Comparison of ENCODE assay signal across 9 mouse cellular contexts in the genomic region with DNA sequence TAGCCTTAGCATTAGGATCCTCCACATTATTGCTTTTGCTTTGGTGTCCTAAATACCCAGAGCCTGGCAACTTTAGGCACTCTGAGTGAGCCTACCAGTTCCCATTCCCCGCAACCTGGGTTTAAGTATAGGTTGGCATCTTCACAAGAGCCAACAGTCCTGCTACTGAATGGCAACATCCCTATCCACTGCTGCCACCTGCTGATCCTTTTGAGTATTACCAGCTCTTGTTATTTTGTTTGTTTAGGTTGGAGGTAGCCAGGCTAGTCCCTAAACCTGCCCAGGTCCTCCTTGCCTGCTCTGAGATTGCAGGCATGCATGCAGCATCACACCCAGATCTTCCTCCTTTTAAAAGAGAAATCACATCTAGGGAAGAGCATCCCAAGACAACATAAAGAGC. TPM values are rescaled to one million over a fixed set of nuclear protein-coding genes. Genes with fewer than 3 reads are reported as not detected.
DNase-seq lines count a peak whose midpoint lies in the region; ATAC-seq lines count a peak whose summit lies in the region.
"Not testable (repeated sequence)": the region's sequence is repeated elsewhere in the genome, so short reads cannot be mapped to it uniquely, and the experiment has no call there.
"Had no signal": no experiment of that assay in that cellular context is flagged by ENCODE, and none has a peak within 500 bp of the region (broad histone marks: within the 10 kb centered on the region; RNA-seq: fewer than 3 reads in every experiment).

No protein-coding gene starts in this region.

- H3K9ac ChIP-seq in intestine, embryonic 14.5 days (ENCODE audit: low read length): not testable (repeated sequence)

- H3K4me3 ChIP-seq in intestine, embryonic 14.5 days (ENCODE audit: low read depth, low read length): not testable (repeated sequence)

- H3K36me3 ChIP-seq in intestine, embryonic 14.5 days (ENCODE audit: control insufficient read depth, insufficient read depth, low read length): not testable (repeated sequence)

- 26% methylated on average over 1 of the region's 1 CpGs for WGBS in intestine, embryonic 14.5 days

- DNase-seq in NIH3T3 (ENCODE audit: low read depth): peak; percentile 29
- peak; percentile 91 to 93 for DNase-seq in cerebellum, postnatal 14 days
- DNase-seq in gastrocnemius, adult 8-10 months (ENCODE audit: low spot score in 2 of 2): peak; percentile 29 to 62
- DNase-seq in intestine, embryonic 14.5 days (ENCODE audit: low spot score): peak; percentile 77
- DNase-seq in left cerebral cortex, adult 11 months (ENCODE audit: low spot score): peak; percentile 86
- DNase-seq in lung, postnatal 14 days: peak; percentile 84
- peak; percentile 72 for DNase-seq in retina, postnatal 1 day
- DNase-seq in urinary bladder, adult 18-20 months (ENCODE audit: low spot score in 2 of 2): peak; percentile 67 to 73

- H3K4me2 ChIP-seq in intestine, embryonic 14.5 days (ENCODE audit: low read length): not testable (repeated sequence)

- H3K9me3 ChIP-seq in intestine, embryonic 14.5 days (ENCODE audit: control insufficient read depth, low read length): not testable (repeated sequence)

- not testable (repeated sequence) for ATAC-seq in intestine, embryonic 14.5 days (replicated peaks; ENCODE audit: low FRiP score, low TSS enrichment, low read depth)

- not testable (repeated sequence) for H3K4me1 ChIP-seq in intestine, embryonic 14.5 days (replicated peaks; ENCODE audit: control insufficient read depth, insufficient read depth, low read length)

- H3K27me3 ChIP-seq in intestine, embryonic 14.5 days (replicated peaks; ENCODE audit: control insufficient read depth, insufficient read depth, low read length): not testable (repeated sequence)

- H3K27ac ChIP-seq in intestine, embryonic 14.5 days (ENCODE audit: low read depth): not testable (repeated sequence)

RNA-seq across cellular contexts. Expression of gene Ang, which starts 7.3 kb away (rescaled TPM):
- 1 to 10 TPM; 1.2 to 3.0 (median 1.6) TPM for total RNA-seq in gastrocnemius, adult 8-10 months (2022)
- 34.0 and 38.6 TPM in 2 replicates for polyA plus RNA-seq in intestine, embryonic 14.5 days (2014; fragmentation: Nextera tagmentation; extraction: Ambion mirVana)

RNA-seq across cellular contexts. Expression of gene Rnase4, which starts 7.4 kb away (rescaled TPM):
- 10 to 100 TPM; 17.3 to 32.3 (median 23.6) TPM for total RNA-seq in gastrocnemius, adult 8-10 months (2022)
- 142 and 151 TPM in 2 replicates for polyA plus RNA-seq in intestine, embryonic 14.5 days (2014; fragmentation: Nextera tagmentation; extraction: Ambion mirVana)

RNA-seq across cellular contexts. Expression of gene Eddm3b, which starts 15.9 kb away (rescaled TPM):
- total RNA-seq in gastrocnemius, adult 8-10 months (2022): not detected
- polyA plus RNA-seq in intestine, embryonic 14.5 days (2014; fragmentation: Nextera tagmentation; extraction: Ambion mirVana): 0.12 TPM in 1 of 2 replicates, not detected in the other
- polyA plus RNA-seq: liver, embryonic 15.5 days had no signal

RNA-seq across cellular contexts. Expression of gene Olfr750, which starts 24.1 kb away (rescaled TPM):
- not detected for total RNA-seq in gastrocnemius, adult 8-10 months (2022)
- not detected in 2 replicates for polyA plus RNA-seq in intestine, embryonic 14.5 days (2014; fragmentation: Nextera tagmentation; extraction: Ambion mirVana)
- polyA plus RNA-seq: liver, embryonic 15.5 days had no signal

RNA-seq across cellular contexts. Expression of gene Rnase6, which starts 25.4 kb away (rescaled TPM):
- not detected for total RNA-seq in gastrocnemius, adult 8-10 months (2022)
- 0.91 and 2.1 TPM in 2 replicates for polyA plus RNA-seq in intestine, embryonic 14.5 days (2014; fragmentation: Nextera tagmentation; extraction: Ambion mirVana)

Comparison
In these comparisons a context has a peak if more than half of its experiments do, and no peak if none do; other contexts are left out.
1. DNase-seq: peak in every context shown above with its lines; median percentile 92 in cerebellum, postnatal 14 days; 86 in left cerebral cortex, adult 11 months; 84 in lung, postnatal 14 days; 77 in intestine, embryonic 14.5 days; 72 in retina, postnatal 1 day; 70 in urinary bladder, adult 18-20 months; 46 in gastrocnemius, adult 8-10 months; 29 in NIH3T3.